Mouse (Mus musculus) ovary, postnatal 10 days (tissue): ENCODE data around the gene Il17rd.

Source experiments
- DNase-seq: peaks from one replicate; pipeline ENCODE4 v3.0.0; 2022; ENCODE audit warnings: low spot score

Gene Il17rd

DNA sequence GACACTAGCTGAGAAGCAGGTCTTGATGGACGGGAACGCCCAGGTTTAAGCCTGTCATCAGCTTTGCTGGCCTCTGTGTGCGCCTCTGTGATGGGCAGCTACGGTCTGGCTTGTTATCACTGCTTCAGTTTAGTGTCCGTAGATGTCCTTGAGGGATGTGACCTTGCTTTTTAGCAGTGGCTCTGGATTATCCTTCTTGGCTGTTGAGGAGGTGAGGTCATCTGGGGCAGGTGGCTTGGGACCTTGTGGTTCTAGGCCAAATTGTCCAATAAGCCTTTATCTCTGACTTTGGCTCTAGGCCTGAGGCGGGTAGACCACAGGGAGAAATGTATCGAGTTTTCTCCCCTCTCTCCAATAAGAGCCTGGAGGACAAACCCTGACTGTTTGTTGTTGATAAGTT lies 109.0 kb downstream of the Il17rd start:
- DNase-seq: no peak

DNA sequence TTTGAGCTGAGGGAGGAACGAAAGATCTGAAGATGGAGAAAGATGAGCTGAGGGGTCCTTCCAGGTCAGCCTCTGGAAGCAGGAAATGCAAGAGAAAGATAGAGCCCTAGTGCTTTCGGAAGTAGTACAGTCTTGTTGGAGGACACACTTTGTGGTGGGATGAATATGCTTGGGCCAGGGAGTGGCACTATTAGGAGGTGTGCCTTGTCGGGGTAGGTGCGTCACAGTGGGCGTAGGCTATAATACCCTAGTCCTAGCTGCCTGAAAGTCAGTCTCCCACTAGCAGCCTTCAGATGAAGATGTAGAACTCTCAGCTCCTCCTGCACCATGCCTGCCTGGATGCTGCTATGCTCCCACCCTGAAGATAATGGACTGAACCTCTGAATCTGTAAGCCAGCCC lies 110.7 kb downstream of the Il17rd start:
- DNase-seq: no peak

DNA sequence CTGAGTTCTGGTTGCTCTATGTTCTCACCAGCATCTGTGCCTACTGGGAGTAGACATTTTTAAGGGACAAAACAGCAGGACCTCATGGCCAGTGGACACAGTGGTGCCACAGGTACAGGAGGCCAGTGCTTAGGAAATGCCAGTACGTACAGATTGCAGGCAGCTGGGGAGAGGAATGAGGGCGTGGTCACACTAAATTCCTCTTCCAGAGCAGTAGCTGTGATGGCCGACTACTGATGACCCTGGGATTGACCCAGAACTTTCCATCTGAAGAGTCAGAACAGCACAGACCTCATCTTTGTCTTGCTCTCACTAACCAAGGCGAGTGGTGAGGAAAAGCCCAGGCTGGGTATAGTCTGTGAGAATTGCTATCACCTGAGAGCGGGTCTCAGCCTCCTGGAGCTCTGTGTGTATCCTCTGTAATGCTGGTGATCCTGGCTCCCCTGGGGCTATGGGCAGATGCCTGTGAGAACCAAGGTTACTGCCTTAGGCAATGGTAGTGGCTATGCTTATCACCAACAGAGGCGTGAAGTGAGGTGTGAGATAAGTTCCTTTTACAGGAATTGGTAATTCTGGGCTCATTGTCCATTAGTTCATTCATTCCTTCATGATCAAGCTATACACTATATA lies 111.4 kb downstream of the Il17rd start:
- DNase-seq: no peak

DNA sequence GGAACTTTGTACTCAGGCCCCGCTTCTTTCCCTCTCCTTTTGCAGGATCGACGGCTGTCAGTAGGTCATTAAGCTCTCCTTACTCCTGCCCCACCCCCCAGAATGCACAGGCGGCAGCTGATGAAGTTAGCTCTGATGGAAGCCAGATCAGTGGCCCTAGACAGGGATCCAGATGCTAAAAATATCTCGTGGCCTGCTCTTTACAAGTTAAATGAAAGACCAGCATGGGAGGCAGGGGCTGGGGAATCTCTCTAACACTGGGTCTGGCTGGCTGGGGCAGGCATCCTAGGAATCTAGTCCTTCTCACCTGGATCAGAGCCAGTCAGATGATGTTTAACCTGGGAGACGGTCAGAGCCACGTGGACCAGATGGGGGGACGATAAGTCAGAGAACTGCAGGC lies 112.7 kb downstream of the Il17rd start:
- no peak for DNase-seq

DNA sequence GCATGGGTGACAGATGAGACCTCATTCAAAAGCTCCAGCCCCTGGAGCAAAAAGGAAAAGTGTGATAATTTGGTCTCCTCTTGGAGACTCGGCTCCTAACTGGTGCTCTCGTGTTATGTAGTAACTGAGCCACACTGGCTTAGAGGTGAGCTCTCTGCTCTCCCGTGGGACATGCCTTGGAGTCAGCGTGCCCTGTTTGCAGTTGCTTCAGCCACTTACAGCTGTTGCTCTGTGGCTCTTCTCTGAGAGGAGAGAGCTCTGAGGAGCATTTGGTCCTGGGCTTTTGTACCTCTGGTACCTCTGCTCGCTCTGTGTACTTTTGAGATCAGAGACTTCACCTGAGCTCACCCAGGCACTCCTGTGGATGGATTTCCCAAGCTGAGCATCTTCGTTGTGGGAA lies 116.3 kb downstream of the Il17rd start:
- no peak for DNase-seq

DNA sequence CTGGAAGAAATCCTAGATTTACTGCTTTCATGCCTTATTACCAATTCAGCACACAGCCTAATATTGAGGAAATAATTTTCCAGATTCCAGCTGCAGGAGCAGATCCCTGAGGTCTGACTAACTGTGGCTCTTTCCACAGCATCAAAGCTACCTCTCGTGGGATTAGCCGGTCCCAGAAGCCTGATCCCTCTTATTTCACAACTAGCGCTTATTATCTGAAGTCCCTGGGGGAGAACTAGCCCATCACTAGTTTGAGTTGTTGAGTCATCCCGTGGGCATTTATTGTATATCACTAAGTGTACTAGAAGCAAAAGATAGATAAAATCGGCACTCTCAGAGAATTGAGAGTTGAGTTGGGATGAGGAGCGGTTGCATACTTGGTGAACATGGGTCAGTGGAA lies 117.3 kb downstream of the Il17rd start:
- DNase-seq: no peak
